Mouse (Mus musculus): ENCODE measurements around the gene Dram2. TPM values are rescaled to one million over a fixed set of nuclear protein-coding genes. Genes with fewer than 3 reads are reported as not detected.

The Dram2 gene
- polyA plus RNA-seq, 1 experiment: 1.2 TPM

- no peak for TF ChIP-seq GATA1 (IDR thresholded peaks at IDR 0.05; ENCODE audit: low read length)
Observed at GRCm38 (mm10) chr3:106573191-106573590, 25.6 kb downstream of the Dram2 start.

GRCm38 (mm10) chr3:106579296-106579695 is 31.7 kb downstream of the Dram2 start:
- no peak for TF ChIP-seq GATA1 (IDR thresholded peaks at IDR 0.05; ENCODE audit: low read length)

GRCm38 (mm10) chr3:106618103-106618502 is 70.5 kb downstream of the Dram2 start:
- no peak for TF ChIP-seq GATA1 (IDR thresholded peaks at IDR 0.05; ENCODE audit: low read length)

Other genes with a start within 250 kb of the Dram2 start
- gene Chil6, start 141.6 kb upstream of the Dram2 start, polyA plus RNA-seq (2012): not detected in 2 replicates
- not detected in 2 replicates for gene Dennd2d, start 65.4 kb upstream of the Dram2 start, polyA plus RNA-seq (2012)
- gene Cept1, start within 50 bp of the Dram2 start, polyA plus RNA-seq (2012): 1.2 and 1.5 TPM in 2 replicates
- 1.8 and 2.3 TPM in 2 replicates for gene Lrif1, start 137.2 kb downstream of the Dram2 start, polyA plus RNA-seq (2012)
- not detected in 2 replicates for gene Cd53, start 242.4 kb downstream of the Dram2 start, polyA plus RNA-seq (2012)

All from G1E-ER4 (cell line).